Mouse (Mus musculus) thymus, postnatal 25 days (tissue): ENCODE data around the gene Nyap2.

Experiments used
- DNase-seq: peaks from one replicate; pipeline ENCODE4 v3.0.0; 2022

Nyap2 gene

GRCm38 (mm10) chr1:81076831-81077664 is at the start of gene Nyap2:
Nyap2 (plus strand) TSS chr1:81076950.
- DNase-seq = no peak

GRCm38 (mm10) chr1:81042907-81043868 is 33.6 kb upstream of the Nyap2 start:
- no peak for DNase-seq

GRCm38 (mm10) chr1:81058340-81058739 is 18.4 kb upstream of the Nyap2 start:
- DNase-seq = no peak

GRCm38 (mm10) chr1:81058835-81059234 is 17.9 kb upstream of the Nyap2 start:
- DNase-seq = no peak

GRCm38 (mm10) chr1:81062811-81063210 is 13.9 kb upstream of the Nyap2 start:
- no peak for DNase-seq

GRCm38 (mm10) chr1:81076259-81076658 is 491 bp upstream of the Nyap2 start:
- DNase-seq = no peak

GRCm38 (mm10) chr1:81077665-81078314 is 1.0 kb downstream of the Nyap2 start:
- no peak for DNase-seq

GRCm38 (mm10) chr1:81087485-81087884 is 10.7 kb downstream of the Nyap2 start:
- DNase-seq = no peak

- no peak for DNase-seq
Observed at GRCm38 (mm10) chr1:81090400-81090799, 13.7 kb downstream of the Nyap2 start.

- no peak for DNase-seq
Observed at GRCm38 (mm10) chr1:81090979-81091378, 14.2 kb downstream of the Nyap2 start.

GRCm38 (mm10) chr1:81092056-81092455 is 15.3 kb downstream of the Nyap2 start:
- DNase-seq = no peak

GRCm38 (mm10) chr1:81092886-81093285 is 16.1 kb downstream of the Nyap2 start:
- DNase-seq = no peak

GRCm38 (mm10) chr1:81098950-81099349 is 22.2 kb downstream of the Nyap2 start:
- no peak for DNase-seq

GRCm38 (mm10) chr1:81101749-81102148 is 25.0 kb downstream of the Nyap2 start:
- DNase-seq = no peak

- DNase-seq = no peak
Observed at GRCm38 (mm10) chr1:81119732-81120131, 43.0 kb downstream of the Nyap2 start.

GRCm38 (mm10) chr1:81132007-81132712 is 55.4 kb downstream of the Nyap2 start:
- DNase-seq = no peak

GRCm38 (mm10) chr1:81143855-81144254 is 67.1 kb downstream of the Nyap2 start:
- no peak for DNase-seq

- no peak for DNase-seq
Observed at GRCm38 (mm10) chr1:81145576-81145975, 68.8 kb downstream of the Nyap2 start.

- DNase-seq = no peak
Observed at GRCm38 (mm10) chr1:81169245-81169644, 92.5 kb downstream of the Nyap2 start.

GRCm38 (mm10) chr1:81172703-81173102 is 96.0 kb downstream of the Nyap2 start:
- DNase-seq = no peak

- no peak for DNase-seq
Observed at GRCm38 (mm10) chr1:81173303-81173702, 96.6 kb downstream of the Nyap2 start.

GRCm38 (mm10) chr1:81179725-81180124 is 103.0 kb downstream of the Nyap2 start:
- no peak for DNase-seq
